Mouse (Mus musculus): ENCODE measurements around the gene Syt15.
"Not testable (repeated sequence)": the region's sequence is repeated elsewhere in the genome, so short reads cannot be mapped to it uniquely, and the experiment has no call there.

Gene Syt15

DNA sequence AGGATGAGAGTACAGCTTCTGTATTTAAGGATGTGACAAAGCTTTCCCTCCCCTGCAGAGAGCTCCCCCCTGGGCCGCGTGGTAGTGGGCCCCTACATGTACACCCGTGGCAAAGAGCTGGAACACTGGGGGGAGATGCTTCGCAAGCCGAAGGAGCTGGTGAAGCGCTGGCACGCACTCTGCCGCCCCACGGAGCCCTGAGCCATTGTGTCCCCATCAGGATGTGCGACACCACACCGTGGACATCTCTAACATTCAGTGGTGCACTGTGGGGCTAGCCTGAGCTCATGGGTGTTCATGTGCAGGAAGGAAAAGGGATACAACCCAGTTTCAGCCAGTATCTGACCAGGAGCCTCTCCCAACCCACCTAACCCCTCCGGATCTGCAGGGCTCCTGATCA, 8.6 kb downstream of the Syt15 start:
- in situ Hi-C loops (cut with MboI, MseI) = no loop called here

DNA sequence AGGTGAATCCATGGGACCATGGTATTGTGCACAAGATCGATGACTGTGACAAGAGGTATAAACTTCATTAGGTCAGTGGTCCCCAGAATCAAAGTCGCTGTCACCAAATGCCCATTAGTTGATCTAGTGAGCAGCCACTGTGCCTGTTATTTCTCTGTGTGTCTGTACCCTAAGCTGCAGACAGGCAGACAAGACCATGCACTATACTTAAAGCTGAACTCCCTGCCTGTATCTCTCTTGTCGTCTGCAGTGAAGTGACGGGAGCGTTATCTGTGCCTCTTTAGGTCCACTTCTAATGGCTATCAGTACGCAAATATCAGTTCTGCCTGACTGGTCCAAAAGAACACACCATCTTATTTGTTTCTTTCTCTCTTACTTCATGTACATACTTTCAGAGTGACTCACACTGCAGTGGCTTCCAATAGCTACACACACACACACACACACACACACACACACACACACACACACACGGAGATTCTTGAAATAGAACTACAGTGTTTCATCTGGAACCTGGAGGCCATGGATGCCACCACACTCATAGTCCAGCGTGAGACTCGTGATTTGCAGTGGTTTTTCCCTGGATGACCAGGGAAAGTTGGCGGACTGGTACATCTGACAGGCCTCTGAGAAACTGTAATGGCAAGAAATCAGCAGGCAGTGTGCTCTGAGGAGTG, 9.6 kb downstream of the Syt15 start:
- in situ Hi-C loops (cut with MboI, MseI) = no loop called here

DNA sequence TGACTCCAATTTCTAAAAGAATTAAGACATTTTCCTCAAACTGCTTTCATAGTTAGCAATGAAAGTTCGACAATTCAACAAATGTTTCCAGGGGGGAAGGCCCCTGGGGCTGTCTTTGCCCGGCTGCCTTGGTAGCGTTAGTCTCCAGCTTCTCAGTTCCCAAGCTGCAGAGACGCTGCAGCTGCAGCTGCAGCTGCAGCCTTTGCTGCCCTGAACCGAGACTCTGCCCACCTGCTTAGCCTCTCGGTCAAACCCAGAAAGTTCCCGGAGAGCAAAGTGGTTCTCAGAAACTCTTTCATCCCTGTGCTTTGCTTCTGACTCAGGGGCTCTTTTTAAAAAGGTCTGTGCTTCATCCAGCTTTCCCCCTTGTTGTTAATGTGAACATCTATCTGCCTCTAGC, 12.9 kb downstream of the Syt15 start:
- in situ Hi-C loops (cut with MboI, MseI) = no loop called here

DNA sequence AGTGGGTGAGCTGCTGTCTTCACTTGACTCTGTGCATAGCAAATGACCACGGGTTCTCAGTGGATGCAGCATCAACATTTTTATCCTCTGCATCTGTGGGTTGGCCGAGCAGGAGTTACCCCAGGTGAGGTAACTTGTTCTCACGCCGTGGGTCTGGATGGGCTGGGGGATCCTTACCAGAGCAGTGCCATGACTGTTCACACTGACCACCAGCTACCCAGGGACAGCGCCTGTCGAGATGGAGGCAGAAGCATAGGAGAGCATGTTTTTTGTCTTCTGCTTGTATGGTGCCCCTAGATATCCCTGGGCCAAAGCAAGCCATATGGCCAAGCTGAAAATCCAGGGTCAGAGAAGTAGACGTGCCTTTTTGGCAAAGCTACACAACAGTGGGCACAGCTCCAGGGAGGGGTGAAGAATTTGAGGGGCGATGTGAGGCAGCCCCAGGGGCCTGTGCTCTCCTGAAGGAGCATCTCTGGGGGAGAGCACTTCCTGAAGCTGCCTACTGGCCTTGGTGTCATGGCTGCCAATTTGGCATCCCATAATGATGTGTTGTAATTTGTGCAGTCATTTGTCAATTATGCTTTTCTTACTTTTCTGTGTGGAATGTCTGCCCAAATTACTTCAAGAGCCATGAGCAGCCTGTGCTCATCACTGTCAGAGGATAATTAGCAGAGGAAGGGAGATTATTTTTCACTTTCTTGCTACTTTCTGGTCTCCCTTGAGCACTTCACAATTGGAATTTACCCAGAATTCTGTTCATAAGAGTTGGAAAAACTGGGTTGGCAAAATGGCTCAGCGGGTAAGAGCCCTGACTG, 13.7 kb downstream of the Syt15 start:
- in situ Hi-C loops (cut with MboI, MseI) = no loop called here

DNA sequence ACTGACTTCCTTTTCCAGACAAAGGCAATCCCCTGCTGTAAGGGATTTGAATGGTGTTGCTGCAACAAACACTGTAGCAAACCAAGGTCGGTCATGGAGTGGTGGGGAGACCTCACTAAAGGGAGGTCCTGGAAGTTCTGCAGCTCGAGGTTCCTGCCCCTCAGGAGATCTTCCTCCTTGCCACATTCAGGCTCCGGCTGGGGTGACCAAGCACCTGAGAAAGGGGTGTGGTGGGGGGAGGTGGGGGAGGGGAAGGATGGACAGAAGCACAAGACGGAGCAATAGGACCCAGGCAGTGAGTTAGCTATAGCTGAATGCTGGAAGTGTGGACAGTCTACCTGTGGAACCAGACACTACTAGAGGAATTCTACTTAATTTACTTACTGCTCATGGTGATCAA, 14.5 kb downstream of the Syt15 start:
- in situ Hi-C loops (cut with MboI, MseI) = no loop called here

DNA sequence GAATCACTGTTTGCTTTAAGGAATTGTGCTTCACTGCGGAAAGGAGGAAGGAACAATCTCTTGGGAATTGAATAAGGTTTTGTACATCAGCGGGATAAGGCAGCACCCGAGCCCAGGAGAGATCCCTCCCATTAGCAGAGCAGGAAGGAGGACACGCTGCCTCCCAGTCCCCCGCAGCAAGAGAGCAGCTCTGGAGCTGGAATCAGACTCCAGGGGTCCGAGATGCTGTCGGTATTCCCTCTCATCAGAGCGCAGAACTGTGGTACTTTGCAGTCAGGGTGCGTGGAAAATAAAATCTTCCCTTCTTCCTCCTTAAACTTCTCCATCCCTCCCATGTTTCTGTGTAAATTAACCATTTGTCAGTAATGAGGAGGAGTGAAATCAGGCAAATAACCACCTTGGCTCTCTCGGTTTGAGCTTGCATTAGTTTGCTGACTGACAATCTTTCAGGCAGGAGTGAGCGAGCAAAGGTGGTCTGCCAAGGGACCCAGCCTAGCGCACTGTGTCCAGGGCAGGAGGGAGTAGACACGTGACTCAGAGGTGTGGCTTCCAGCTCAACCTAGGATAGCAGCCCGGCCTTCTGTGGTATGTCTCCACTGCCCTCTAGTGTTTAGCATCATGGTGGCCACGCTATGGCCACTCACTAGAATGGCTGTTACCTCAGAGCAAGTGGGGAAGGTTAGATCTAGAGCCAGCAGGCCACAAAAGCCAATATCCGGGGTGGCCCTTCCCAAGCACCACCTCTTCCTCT, 15.4 kb downstream of the Syt15 start:
- in situ Hi-C loops (cut with MboI, MseI) = no loop called here

DNA sequence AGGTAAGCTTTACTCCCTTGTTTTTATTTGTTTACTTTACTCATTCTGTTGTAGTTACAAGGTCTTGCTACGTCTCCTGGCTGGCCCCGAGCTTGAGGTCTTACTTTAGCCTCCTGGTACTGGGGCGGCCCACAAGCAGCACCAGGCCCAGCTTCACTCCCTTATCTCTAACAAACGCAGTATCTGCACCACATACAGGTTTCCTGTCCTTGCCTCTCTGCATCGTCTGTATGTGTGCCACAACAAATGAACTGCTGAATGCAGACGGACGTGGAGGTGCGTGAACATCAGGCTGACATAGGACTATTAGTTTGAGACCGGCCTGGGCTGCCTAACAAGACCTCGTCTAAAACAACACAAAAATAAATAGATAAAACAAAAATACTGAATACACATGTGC, 20.9 kb downstream of the Syt15 start:
- in situ Hi-C loops (cut with MboI, MseI) = no loop called here

DNA sequence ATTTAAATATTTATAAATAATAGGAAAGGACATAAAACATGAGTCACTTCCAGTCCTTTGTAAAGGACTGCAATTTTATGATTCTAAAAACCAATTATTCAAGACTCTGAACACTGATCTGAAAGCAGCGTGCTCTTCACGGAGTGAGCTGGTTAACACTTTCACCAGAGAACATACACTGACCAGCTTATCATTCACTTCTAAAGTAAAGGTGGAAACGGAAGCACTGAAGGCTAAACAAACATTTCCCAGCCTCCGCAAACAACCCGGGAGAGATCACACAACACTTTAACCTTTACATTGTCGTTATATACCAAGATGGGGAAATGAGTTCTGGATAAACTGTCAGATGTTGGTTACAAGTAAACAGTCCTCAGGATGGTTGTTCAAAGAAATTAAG, 21.3 kb downstream of the Syt15 start:
- in situ Hi-C loops (cut with MboI, MseI) = no loop called here

DNA sequence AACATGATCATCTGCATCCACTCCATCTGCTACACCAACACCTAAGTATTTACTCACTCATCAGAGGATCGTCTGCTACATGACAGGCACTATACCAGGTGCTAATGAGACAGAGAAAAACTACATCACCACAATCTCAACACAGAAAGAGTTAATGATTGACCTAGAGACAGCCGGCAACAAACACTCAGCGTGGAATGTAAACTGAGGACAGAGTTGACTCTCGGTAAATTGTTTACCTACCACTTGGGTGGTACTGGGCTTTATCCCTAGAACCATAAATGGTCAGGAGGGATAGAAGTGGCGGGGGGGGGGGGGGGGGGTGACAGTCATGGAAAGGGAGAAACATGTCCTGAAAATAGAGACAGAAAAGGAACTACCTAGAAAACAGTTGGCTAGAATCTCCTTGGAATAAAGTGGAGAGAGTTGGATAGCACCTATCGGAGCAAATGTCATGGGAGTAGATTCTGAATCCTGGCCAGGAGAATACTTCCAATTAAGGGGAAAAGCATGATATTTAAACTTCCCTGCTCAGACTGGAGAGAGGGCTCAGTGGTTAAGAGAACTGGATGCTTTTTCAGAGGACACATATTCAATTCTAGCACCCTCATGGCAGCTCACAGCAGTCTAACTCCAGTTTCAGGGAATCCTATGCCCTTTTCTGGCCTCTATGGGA, 33.2 kb downstream of the Syt15 start:
- in situ Hi-C loops (cut with MboI, MseI) = no loop called here

DNA sequence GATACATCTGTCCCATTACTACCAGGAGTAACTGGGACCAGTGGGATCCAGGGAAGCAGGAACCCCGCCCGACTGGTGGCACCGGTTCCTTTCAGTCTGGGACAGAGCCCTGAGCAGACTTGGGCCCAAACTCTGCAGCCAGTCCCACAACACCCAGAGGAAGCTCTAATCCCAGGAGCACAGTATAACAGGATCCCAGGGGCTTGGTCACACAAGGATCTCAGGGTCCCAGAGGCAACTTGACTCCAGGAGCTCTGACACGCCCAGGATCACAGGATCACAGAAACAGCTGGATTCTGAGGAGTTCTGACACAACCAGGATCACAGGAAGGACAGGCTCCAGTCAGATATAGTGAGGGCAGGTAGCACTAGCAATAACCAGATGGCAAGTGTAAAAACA, 33.9 kb downstream of the Syt15 start:
- in situ Hi-C loops (cut with MboI, MseI) = no loop called here

DNA sequence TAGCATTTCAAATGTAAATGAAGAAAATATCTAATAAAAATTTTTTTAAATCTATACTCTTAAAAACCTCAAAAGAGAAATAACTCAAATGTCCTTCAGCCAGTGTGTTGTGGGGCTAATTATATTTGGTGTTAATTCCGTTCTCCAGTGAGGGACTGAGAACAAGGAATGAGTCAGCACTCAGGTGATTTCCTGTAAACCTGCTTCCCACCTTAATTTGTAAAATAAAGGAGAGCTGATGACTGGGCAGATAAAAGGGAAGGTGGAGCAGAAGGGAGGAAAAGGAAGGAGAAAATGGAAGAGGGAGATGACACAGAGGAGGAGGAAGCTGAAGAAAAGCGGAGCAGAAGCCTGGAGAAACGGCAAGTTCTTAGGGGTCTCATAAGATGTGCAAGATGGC, 39.1 kb downstream of the Syt15 start:
- in situ Hi-C loops (cut with MboI, MseI) = not testable (repeated sequence)

DNA sequence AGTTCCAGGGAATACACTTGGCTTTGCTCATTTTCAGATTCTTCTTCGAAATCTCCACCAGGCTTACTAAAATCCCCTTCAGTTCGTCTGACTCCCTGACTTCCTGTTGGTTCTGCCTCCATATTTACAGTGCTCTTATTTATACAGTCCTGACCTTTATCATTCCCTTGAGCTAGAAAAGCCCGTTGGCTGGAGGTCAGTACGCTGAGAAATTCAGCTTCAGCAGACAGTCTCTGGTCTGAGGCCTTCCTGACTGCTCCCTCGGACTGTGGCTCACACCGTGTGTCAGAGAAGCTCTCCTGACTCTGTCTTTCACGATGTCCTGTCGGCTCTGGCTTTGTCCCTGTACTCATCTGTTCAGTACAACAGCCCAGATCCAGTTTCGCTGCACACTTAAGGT, 48.7 kb downstream of the Syt15 start:
- in situ Hi-C loops (cut with MboI, MseI) = no loop called here

DNA sequence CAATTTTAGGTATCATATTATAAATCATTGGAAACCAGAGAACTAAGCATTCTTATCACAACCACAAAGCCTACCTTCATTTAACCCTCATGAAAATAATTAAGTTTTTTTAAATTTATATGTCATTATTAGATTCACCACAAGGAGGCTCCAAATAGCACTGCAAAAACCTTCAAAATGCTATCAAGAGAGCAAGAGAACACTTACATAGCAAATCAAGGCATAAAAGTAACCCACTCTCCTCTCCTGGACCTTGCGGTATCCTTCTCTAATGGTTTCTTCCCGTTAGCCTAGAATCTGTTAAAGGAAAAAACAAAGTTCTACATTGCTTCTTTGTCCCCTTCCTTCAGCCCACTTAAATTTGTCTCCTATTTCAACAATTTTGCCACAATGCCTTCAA, 53.9 kb downstream of the Syt15 start:
- in situ Hi-C loops (cut with MboI, MseI) = no loop called here

DNA sequence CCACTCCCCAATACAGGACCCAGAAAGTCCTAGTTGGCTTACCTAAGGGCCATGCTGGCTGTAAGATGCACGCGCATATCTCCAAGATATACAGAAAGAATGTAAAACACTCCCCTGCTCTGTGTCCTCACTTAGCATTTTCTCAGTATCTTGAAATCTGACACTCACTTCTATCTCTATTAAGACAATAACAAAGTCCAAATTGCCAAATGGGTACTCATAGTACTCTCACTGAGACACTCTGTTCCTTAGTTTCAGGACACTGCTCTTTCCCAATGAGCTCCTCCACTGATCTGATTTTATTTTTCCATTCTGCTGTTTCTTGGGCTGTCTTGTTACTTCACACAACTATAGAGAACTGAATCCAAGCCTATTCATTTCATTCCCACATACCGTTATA, 54.7 kb downstream of the Syt15 start:
- in situ Hi-C loops (cut with MboI, MseI) = no loop called here

DNA sequence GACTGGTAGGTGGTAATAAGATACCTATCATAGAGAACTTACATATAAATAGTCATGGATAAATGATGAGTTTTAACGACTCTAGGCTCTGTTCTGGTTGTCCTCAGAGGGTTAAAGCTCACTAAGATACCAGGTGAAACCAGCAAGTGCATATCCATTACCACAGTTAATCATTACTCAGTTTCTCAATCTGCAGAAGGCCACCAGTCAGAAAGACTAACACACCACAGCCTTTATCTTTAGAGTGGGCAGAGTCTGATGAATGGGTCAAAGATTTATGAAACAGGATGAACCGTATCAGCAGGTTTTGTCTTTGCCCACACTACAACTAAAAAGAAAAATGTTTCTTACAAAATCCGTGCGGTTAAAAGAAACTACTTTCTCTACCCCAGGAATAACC, 55.8 kb downstream of the Syt15 start:
- in situ Hi-C loops (cut with MboI, MseI) = no loop called here

DNA sequence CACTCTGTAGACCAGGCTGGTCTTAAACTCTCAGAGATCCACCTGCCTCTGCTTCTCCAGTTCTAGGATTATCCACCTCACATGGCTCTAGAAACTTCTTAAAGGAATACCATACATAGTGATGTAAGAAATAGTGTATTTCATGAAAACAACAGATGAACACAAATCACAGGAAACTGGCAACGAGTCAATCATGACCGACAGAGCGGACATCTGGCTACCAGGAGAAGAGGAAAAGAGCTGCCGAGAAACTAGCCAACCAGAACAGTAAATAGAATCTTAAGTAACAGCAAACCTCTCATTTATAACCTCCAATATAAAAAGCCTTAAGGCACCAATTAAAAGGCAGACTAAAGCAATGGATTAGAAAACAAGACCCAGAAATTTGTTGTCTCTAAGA, 60.3 kb downstream of the Syt15 start:
- in situ Hi-C loops (cut with MboI, MseI) = no loop called here

Measured in T-helper 2 cell (primary cell).